Mouse (Mus musculus): Measurements from ENCODE around the gene Nit1. TPM values are rescaled to one million over a fixed set of nuclear protein-coding genes. Genes with fewer than 3 reads are reported as not detected.
A peak's percentile ranks its signal among the peaks of the same experiment; 100 is the strongest.
"Not testable (repeated sequence)": the region's sequence is repeated elsewhere in the genome, so short reads cannot be mapped to it uniquely, and the experiment has no call there.

The Nit1 gene
- polyA plus RNA-seq, 1 experiment from 2014 or later: 51.2 TPM

DNA sequence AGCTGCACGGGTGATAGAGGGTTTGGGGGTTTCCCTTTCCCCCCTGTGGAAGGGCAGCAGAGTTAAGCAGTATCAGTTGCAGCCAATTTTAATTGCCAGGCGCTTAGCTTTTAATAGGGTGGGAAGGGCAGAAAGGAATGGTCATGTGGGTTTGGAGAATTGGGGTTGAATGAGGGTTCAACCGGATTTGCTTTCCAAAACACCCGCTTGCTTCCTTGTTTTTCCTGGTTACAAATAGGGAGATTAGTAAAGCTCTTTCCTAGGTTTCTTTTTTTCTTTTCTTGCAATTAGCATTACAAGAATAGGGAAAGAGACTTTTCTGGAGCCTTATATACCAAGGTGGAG lies 15.3 kb downstream of the Nit1 start:
- Histone ChIP-seq H3K9ac (ENCODE audit: low read depth, low read length) (peak overlapping the region; percentile 99), H3K4me3 (ENCODE audit: low read length) (peak overlapping the region; percentile 90), H3K4me1 (ENCODE audit: control insufficient read depth, insufficient read depth, low read depth, low read length) (peaks cover 32% of the 10 kb centered on the region), H3K4me2 (ENCODE audit: low read length) (peak overlapping the region; percentile 77), H3K36me3 (ENCODE audit: control insufficient read depth, insufficient read depth, low read length) (no peaks in the 10 kb centered on the region), H3K27me3 (replicated peaks; ENCODE audit: control insufficient read depth, insufficient read depth, low read length) (no peaks in the 10 kb centered on the region), H3K27ac (ENCODE audit: low read depth, low read length) (peak overlapping the region; percentile 100), H3K9me3 (ENCODE audit: control insufficient read depth, low read length) (no peaks in the 10 kb centered on the region)
- ATAC-seq: no peak; the same call in 1 of the 2 replicates
- WGBS: 0% methylated on average over 4 of the region's 4 CpGs

DNA sequence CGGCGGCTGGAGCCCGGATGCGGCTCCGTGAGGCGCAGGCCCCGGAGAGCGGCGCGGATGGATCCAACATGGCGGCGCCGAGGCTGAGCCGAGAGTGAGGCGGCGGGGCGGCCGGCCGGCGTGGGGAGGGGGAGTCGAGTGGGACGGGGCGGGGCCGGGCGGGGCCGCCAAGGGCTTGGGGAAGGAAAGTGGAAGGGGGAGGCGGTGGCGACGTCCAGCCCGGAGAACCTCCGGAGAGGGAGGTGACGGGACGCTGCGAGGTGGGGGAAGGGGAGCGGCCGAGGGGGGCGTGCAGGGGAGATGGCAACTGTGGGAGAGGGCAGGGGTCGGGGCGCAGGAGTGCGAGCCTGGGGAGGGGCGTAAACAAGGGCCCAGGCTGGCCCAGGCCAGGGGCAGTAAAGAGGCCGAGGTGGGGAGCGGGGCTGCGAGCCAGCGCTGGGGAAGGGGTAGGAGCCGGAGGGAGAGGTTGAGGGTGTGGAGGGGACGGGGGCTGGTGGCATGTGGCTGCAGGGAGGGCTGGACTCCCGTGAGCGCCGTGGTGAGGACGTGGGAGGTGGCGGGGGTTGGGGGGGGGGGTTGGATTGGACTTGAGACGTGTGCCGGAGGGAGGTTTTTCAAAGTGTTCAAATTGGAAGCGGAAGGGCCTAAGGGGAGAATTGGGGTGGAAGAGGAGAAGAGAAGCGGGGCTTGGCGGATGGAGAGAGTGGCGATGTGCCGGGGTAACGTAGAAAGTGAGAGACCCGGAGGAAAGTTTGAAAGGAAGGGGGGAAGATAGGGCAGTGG lies 15.8 kb downstream of the Nit1 start:
- peak; percentile 88 for ATAC-seq
- peak overlapping the region; percentile 99 for H3K9ac ChIP-seq (ENCODE audit: low read depth, low read length)
- WGBS: under 1% methylated on average over 50 of the region's 61 CpGs

DNA sequence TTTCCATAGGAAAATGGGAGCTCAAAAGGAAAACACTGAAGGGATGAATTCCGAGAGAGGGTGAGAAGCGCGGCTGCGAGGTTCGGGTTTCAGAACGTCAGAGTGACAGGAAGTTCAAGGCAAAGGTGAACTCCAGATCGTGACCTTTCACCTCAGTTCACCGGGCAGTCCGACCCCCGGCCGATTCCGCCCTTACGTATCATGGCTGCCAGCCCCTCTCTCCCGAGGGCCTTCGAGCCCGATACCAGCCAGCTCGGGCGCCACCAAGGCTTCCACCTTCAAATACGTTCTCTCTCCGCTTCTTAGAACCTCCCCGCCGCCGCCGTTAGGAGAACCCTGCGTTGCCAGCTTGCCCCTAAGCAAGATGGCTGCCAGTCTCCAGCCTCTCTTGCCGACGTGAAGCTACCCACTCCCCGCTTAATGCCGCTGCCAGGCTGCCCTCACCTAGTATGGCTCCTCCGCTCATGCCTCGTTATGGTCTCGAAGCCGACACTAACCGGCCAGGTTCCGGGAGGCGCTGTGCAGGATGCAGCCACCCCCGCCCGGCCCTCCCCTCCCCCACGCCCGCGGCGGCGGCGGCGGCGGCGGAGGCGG lies 16.5 kb downstream of the Nit1 start, which contains the start of gene Dedd:
TSS of gene Dedd (plus strand) at position 307 of the 594 bp plus-strand sequence.
- peak within 1 kb of the TSS; percentile 100 for H3K27ac ChIP-seq (ENCODE audit: low read depth, low read length)
- under 1% methylated on average over 35 of the region's 48 CpGs for WGBS
- H3K27me3 ChIP-seq (replicated peaks; ENCODE audit: control insufficient read depth, insufficient read depth, low read length): no peaks in the 10 kb centered on the region
- H3K9ac ChIP-seq (ENCODE audit: low read depth, low read length): peak within 1 kb of the TSS; percentile 99
- H3K4me3 ChIP-seq (ENCODE audit: low read length): peak within 1 kb of the TSS; percentile 90
- H3K36me3 ChIP-seq (ENCODE audit: control insufficient read depth, insufficient read depth, low read length): no peaks in the 10 kb centered on the region; the same call in 1 of the 2 replicates
- H3K4me1 ChIP-seq (ENCODE audit: control insufficient read depth, insufficient read depth, low read depth, low read length): peaks cover 32% of the 10 kb centered on the region
- peak within 1 kb of the TSS; percentile 77 for H3K4me2 ChIP-seq (ENCODE audit: low read length)
- ATAC-seq: peak; percentile 97
- H3K9me3 ChIP-seq (ENCODE audit: control insufficient read depth, low read length): no peaks in the 10 kb centered on the region

More for the DNA sequence above, 15.8 kb downstream of the Nit1 start:
- Histone ChIP-seq H3K4me1 (ENCODE audit: control insufficient read depth, insufficient read depth, low read depth, low read length) (peaks cover 32% of the 10 kb centered on the region), H3K4me2 (ENCODE audit: low read length) (peak overlapping the region; percentile 77), H3K4me3 (ENCODE audit: low read length) (peak overlapping the region; percentile 90), H3K36me3 (ENCODE audit: control insufficient read depth, insufficient read depth, low read length) (no peaks in the 10 kb centered on the region; the same call in 1 of the 2 replicates), H3K27ac (ENCODE audit: low read depth, low read length) (peak overlapping the region; percentile 100), H3K9me3 (ENCODE audit: control insufficient read depth, low read length) (no peaks in the 10 kb centered on the region), H3K27me3 (replicated peaks; ENCODE audit: control insufficient read depth, insufficient read depth, low read length) (no peaks in the 10 kb centered on the region)

DNA sequence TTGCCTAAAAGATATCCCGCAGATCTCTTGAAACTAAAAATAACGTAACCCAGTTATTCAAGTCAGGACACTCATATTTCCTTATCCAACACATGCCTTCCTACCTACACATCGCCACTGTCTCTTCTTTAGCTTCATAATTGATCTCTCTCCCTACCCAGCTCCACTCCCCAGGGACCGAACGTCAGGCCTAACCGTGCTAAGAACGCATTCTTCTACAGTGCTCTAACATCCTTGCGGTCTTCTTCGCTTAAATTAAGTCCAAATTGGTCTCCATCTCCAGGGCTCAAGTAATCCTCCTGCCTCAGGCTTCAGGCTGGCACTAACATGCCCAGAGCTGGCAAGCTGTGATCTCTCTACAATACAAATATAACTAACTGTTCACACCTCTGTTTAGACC lies 17.2 kb downstream of the Nit1 start:
- peak overlapping the region; percentile 90 for H3K4me3 ChIP-seq (ENCODE audit: low read length)
- H3K27ac ChIP-seq (ENCODE audit: low read depth, low read length): peak overlapping the region; percentile 100
- WGBS: 26% methylated on average over 9 of the region's 9 CpGs
- H3K36me3 ChIP-seq (ENCODE audit: control insufficient read depth, insufficient read depth, low read length): no peaks in the 10 kb centered on the region; the same call in 1 of the 2 replicates
- H3K9ac ChIP-seq (ENCODE audit: low read depth, low read length): peak overlapping the region; percentile 99
- no peak for ATAC-seq
- H3K4me2 ChIP-seq (ENCODE audit: low read length): peak overlapping the region; percentile 77
- H3K27me3 ChIP-seq (replicated peaks; ENCODE audit: control insufficient read depth, insufficient read depth, low read length): no peaks in the 10 kb centered on the region
- H3K9me3 ChIP-seq (ENCODE audit: control insufficient read depth, low read length): no peaks in the 10 kb centered on the region
- H3K4me1 ChIP-seq (ENCODE audit: control insufficient read depth, insufficient read depth, low read depth, low read length): peaks cover 29% of the 10 kb centered on the region

DNA sequence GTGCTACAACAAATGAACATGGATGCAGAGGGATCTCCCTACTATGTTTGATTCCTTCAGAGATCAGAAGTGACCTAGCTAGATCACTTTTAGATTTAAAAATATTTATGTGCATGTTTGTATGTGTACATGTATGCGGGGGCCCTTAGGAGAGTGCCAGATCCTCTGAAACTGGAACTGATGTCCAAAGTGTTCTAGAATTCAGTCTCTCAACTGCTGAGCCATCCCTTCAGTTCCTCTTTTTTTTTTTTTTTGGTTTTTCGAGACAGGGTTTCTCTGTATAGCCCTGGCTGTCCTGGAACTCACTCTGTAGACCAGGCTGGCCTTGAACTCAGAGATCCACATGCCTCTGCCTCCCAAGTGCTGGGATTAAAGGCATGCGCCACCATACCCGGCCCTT lies 18.9 kb downstream of the Nit1 start:
- ATAC-seq; H3K4me3 ChIP-seq (ENCODE audit: low read length); H3K27ac ChIP-seq (ENCODE audit: low read depth, low read length); H3K9ac ChIP-seq (ENCODE audit: low read depth, low read length); H3K9me3 ChIP-seq (ENCODE audit: control insufficient read depth, low read length); H3K27me3 ChIP-seq (replicated peaks; ENCODE audit: control insufficient read depth, insufficient read depth, low read length); H3K36me3 ChIP-seq (ENCODE audit: control insufficient read depth, insufficient read depth, low read length); H3K4me2 ChIP-seq (ENCODE audit: low read length): not testable (repeated sequence)
- peaks cover 29% of the 10 kb centered on the region for H3K4me1 ChIP-seq (ENCODE audit: control insufficient read depth, insufficient read depth, low read depth, low read length)
- WGBS: 83% methylated on average over 4 of the region's 4 CpGs

DNA sequence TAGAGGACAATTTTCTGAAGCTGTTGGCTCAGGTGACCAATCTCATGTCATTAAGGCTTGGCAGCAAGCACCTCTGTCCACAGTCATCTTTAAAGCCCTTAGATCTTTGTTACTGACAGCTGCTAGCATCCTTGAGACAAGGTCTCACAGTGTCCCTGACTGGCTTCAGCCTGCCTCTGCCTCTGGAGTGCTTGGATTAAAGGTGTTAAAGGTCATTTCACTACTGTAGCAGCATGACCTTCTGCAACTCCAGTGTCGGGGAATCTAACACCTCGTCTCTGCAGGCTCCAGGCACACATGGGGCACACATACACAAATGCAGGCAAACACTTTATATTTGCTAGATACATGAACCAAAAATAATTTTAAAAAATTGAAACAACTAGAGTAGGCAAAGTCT lies 19.9 kb downstream of the Nit1 start:
- H3K36me3 ChIP-seq (ENCODE audit: control insufficient read depth, insufficient read depth, low read length): no peaks in the 10 kb centered on the region; the same call in 1 of the 2 replicates
- no peak overlapping the region for H3K27ac ChIP-seq (ENCODE audit: low read depth, low read length)
- no peak for ATAC-seq
- H3K9me3 ChIP-seq (ENCODE audit: control insufficient read depth, low read length): no peaks in the 10 kb centered on the region
- H3K9ac ChIP-seq (ENCODE audit: low read depth, low read length): no peak overlapping the region
- H3K4me2 ChIP-seq (ENCODE audit: low read length): no peak overlapping the region
- no peak overlapping the region for H3K4me3 ChIP-seq (ENCODE audit: low read length)
- H3K4me1 ChIP-seq (ENCODE audit: control insufficient read depth, insufficient read depth, low read depth, low read length): peaks cover 20% of the 10 kb centered on the region
- WGBS: 83% methylated on average over 2 of the region's 2 CpGs
- H3K27me3 ChIP-seq (replicated peaks; ENCODE audit: control insufficient read depth, insufficient read depth, low read length): no peaks in the 10 kb centered on the region

DNA sequence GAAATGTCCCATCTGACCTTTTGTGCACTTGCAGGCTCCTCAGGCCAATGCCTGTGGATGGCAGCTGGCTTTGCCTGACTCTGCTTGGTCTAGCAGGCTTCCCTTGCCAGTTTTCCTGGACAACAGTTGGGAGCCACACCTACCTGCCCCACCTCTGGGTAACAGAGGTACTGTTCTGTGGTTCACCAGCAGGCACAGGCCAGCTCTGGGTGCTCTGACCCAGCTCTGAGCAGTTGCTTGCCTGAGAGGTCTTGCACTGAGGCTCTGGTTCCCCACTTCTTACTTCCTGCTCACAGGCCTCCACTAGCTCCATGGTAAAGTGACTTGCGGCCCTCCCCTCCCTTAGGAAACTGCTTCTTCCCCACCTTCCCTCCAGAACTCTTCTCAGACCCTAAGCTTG lies 23.4 kb downstream of the Nit1 start:
- H3K36me3 ChIP-seq (ENCODE audit: control insufficient read depth, insufficient read depth, low read length): no peaks in the 10 kb centered on the region; the same call in 1 of the 2 replicates
- ATAC-seq: peak; percentile 37; the same call in 1 of the 2 replicates
- no peak overlapping the region for H3K4me2 ChIP-seq (ENCODE audit: low read length)
- no peak overlapping the region for H3K4me3 ChIP-seq (ENCODE audit: low read length)
- no peaks in the 10 kb centered on the region for H3K9me3 ChIP-seq (ENCODE audit: control insufficient read depth, low read length)
- no peaks in the 10 kb centered on the region for H3K27me3 ChIP-seq (replicated peaks; ENCODE audit: control insufficient read depth, insufficient read depth, low read length)
- 77% methylated on average over 1 of the region's 1 CpGs for WGBS
- peaks cover 4% of the 10 kb centered on the region for H3K4me1 ChIP-seq (ENCODE audit: control insufficient read depth, insufficient read depth, low read depth, low read length)
- no peak overlapping the region for H3K27ac ChIP-seq (ENCODE audit: low read depth, low read length)
- H3K9ac ChIP-seq (ENCODE audit: low read depth, low read length): no peak overlapping the region

DNA sequence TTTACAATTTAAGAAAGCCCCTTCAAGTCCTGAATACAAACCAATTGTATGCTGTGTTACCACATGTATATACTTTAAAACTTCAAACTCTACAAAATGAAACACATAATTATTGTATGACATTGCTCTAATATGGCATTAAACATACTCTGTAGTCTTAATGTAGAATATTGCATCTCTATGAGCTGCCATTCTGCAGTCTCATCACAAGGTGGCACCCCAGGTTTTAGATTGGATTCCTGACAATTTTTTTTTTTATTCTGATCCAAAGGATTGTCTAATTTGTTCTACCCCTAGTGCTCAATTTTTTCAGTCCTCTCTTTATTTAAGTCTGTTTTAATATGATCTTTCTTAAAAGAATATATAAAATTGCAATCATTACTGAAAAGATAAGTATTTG lies 24.0 kb downstream of the Nit1 start:
- ATAC-seq: no peak
- no peak overlapping the region for H3K9ac ChIP-seq (ENCODE audit: low read depth, low read length)
- peaks cover 1% of the 10 kb centered on the region; the same call in 1 of the 2 replicates for H3K4me1 ChIP-seq (ENCODE audit: control insufficient read depth, insufficient read depth, low read depth, low read length)
- no peaks in the 10 kb centered on the region for H3K9me3 ChIP-seq (ENCODE audit: control insufficient read depth, low read length)
- H3K36me3 ChIP-seq (ENCODE audit: control insufficient read depth, insufficient read depth, low read length): no peaks in the 10 kb centered on the region; the same call in 1 of the 2 replicates
- H3K4me2 ChIP-seq (ENCODE audit: low read length): no peak overlapping the region
- no peaks in the 10 kb centered on the region for H3K27me3 ChIP-seq (replicated peaks; ENCODE audit: control insufficient read depth, insufficient read depth, low read length)
- no peak overlapping the region for H3K27ac ChIP-seq (ENCODE audit: low read depth, low read length)
- no peak overlapping the region for H3K4me3 ChIP-seq (ENCODE audit: low read length)

DNA sequence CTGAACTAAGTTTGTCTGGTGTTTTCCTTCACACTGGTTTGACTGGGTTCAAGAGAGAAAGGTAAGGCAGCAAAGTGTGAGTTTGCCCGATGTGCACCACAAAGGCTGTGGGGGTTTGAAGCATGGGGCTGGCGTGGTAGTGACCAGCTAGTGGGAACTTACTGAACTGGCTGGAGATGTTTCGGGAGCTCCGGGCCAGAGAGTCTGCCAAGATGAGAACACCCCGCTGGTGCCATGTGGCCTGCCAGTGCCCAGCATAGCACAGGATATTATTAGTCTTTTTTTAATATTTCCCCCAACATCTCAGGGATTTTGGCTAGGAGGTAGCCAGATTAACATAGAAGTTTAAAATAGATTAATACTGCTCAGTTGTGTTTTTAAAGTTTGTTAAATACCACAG lies 25.3 kb downstream of the Nit1 start:
- Histone ChIP-seq H3K27ac (ENCODE audit: low read depth, low read length) (no peak overlapping the region), H3K4me1 (ENCODE audit: control insufficient read depth, insufficient read depth, low read depth, low read length) (no peaks in the 10 kb centered on the region), H3K27me3 (replicated peaks; ENCODE audit: control insufficient read depth, insufficient read depth, low read length) (no peaks in the 10 kb centered on the region), H3K9ac (ENCODE audit: low read depth, low read length) (no peak overlapping the region), H3K9me3 (ENCODE audit: control insufficient read depth, low read length) (no peaks in the 10 kb centered on the region), H3K4me2 (ENCODE audit: low read length) (no peak overlapping the region; the same call in 1 of the 2 replicates), H3K4me3 (ENCODE audit: low read length) (no peak overlapping the region), H3K36me3 (ENCODE audit: control insufficient read depth, insufficient read depth, low read length) (no peaks in the 10 kb centered on the region; the same call in 1 of the 2 replicates)
- no peak for ATAC-seq
- WGBS: 20% methylated on average over 5 of the region's 5 CpGs

Measured in hindbrain, embryonic 16.5 days (tissue).